Mouse (Mus musculus): ENCODE data around the gene Irs1. TPM values are rescaled to one million over a fixed set of nuclear protein-coding genes. Genes with fewer than 3 reads are reported as not detected.

Gene Irs1
- total RNA-seq, 2 experiments from 2014 or later = 11.0 to 11.8 TPM

GRCm38 (mm10) chr1:82258331-82258730 is 32.9 kb downstream of the Irs1 start:
- DNase-seq (ENCODE audit: low spot score in 2 of 2) = no peak

- no peak for DNase-seq (ENCODE audit: low spot score in 2 of 2)
These were observed 33.8 kb downstream of the Irs1 start for GRCm38 (mm10) chr1:82257457-82257856.

- no peak for DNase-seq (ENCODE audit: low spot score in 2 of 2)
These were observed 37.3 kb downstream of the Irs1 start for GRCm38 (mm10) chr1:82253789-82254445.

- DNase-seq (ENCODE audit: low spot score in 2 of 2) = no peak
These were observed 43.8 kb downstream of the Irs1 start for GRCm38 (mm10) chr1:82247221-82247951.

- no peak for DNase-seq (ENCODE audit: low spot score in 2 of 2)
These were observed 46.2 kb downstream of the Irs1 start for GRCm38 (mm10) chr1:82245002-82245401.

- DNase-seq (ENCODE audit: low spot score in 2 of 2) = no peak
These were observed 47.9 kb downstream of the Irs1 start for GRCm38 (mm10) chr1:82243260-82243825.

GRCm38 (mm10) chr1:82239409-82240201 is 51.6 kb downstream of the Irs1 start:
- DNase-seq (ENCODE audit: low spot score in 2 of 2) = no peak

GRCm38 (mm10) chr1:82238245-82238644 is 53.0 kb downstream of the Irs1 start:
- DNase-seq (ENCODE audit: low spot score in 2 of 2) = no peak

GRCm38 (mm10) chr1:82235455-82236104 is 55.6 kb downstream of the Irs1 start:
- DNase-seq (ENCODE audit: low spot score in 2 of 2) = no peak

- DNase-seq (ENCODE audit: low spot score in 2 of 2) = no peak
These were observed 56.6 kb downstream of the Irs1 start for GRCm38 (mm10) chr1:82234616-82235015.

- no peak for DNase-seq (ENCODE audit: low spot score in 2 of 2)
These were observed 58.4 kb downstream of the Irs1 start, which contains the start of gene Gm9747 for GRCm38 (mm10) chr1:82232812-82233211. Gene Gm9747 (plus strand): TSS chr1:82233112.

- DNase-seq (ENCODE audit: low spot score in 2 of 2) = no peak
These were observed 62.4 kb downstream of the Irs1 start for GRCm38 (mm10) chr1:82228841-82229240.

- DNase-seq (ENCODE audit: low spot score in 2 of 2) = no peak
These were observed 68.0 kb downstream of the Irs1 start for GRCm38 (mm10) chr1:82223042-82223795.

GRCm38 (mm10) chr1:82221462-82221861 is 69.8 kb downstream of the Irs1 start:
- DNase-seq (ENCODE audit: low spot score in 2 of 2) = no peak

GRCm38 (mm10) chr1:82220673-82221396 is 70.4 kb downstream of the Irs1 start:
- DNase-seq (ENCODE audit: low spot score in 2 of 2) = no peak

GRCm38 (mm10) chr1:82207511-82207910 is 83.7 kb downstream of the Irs1 start:
- DNase-seq (ENCODE audit: low spot score in 2 of 2) = no peak

GRCm38 (mm10) chr1:82200636-82201035 is 90.6 kb downstream of the Irs1 start:
- DNase-seq (ENCODE audit: low spot score in 2 of 2) = no peak

GRCm38 (mm10) chr1:82199918-82200317 is 91.3 kb downstream of the Irs1 start:
- no peak for DNase-seq (ENCODE audit: low spot score in 2 of 2)

- no peak for DNase-seq (ENCODE audit: low spot score in 2 of 2)
These were observed 99.6 kb downstream of the Irs1 start for GRCm38 (mm10) chr1:82191579-82191978.

All from adrenal gland, adult 18-20 months (tissue).